Mouse (Mus musculus) CD4-positive helper T cell, adult 2 months (primary cell): ENCODE data around the gene Tdrd9.

ENCODE experiments used
- DNase-seq: peaks from one replicate; pipeline ENCODE4 v3.0.0-alpha.2; 2012; ENCODE audit warnings: low read depth, missing footprints, low spot score

The Tdrd9 gene

GRCm38 (mm10) chr12:112103179-112103578 lies 131.8 kb downstream of the Tdrd9 start:
- DNase-seq = no peak

- no peak for DNase-seq
Measured at GRCm38 (mm10) chr12:112104890-112105289, 133.5 kb downstream of the Tdrd9 start.

- DNase-seq = no peak
Measured at GRCm38 (mm10) chr12:112106541-112106971, 135.2 kb downstream of the Tdrd9 start, which contains the start of gene Aspg. Aspg (plus strand) TSS chr12:112106679.

GRCm38 (mm10) chr12:112107685-112108084 lies 136.3 kb downstream of the Tdrd9 start:
- DNase-seq = no peak

- no peak for DNase-seq
Measured at GRCm38 (mm10) chr12:112108696-112109445, 137.5 kb downstream of the Tdrd9 start.

GRCm38 (mm10) chr12:112109701-112110100 lies 138.3 kb downstream of the Tdrd9 start:
- no peak for DNase-seq

- DNase-seq = no peak
Measured at GRCm38 (mm10) chr12:112111323-112111722, 140.0 kb downstream of the Tdrd9 start.

- DNase-seq = no peak
Measured at GRCm38 (mm10) chr12:112112235-112112634, 140.9 kb downstream of the Tdrd9 start.

GRCm38 (mm10) chr12:112112686-112113396 lies 141.5 kb downstream of the Tdrd9 start:
- DNase-seq = no peak

GRCm38 (mm10) chr12:112113710-112114109 lies 142.4 kb downstream of the Tdrd9 start:
- peak; percentile 57 for DNase-seq

GRCm38 (mm10) chr12:112117006-112117405 lies 145.6 kb downstream of the Tdrd9 start:
- DNase-seq = no peak

- no peak for DNase-seq
Measured at GRCm38 (mm10) chr12:112117649-112118048, 146.3 kb downstream of the Tdrd9 start.
